Mouse (Mus musculus) olfactory bulb, adult 2 months (tissue): ENCODE results near the gene Commd4.

ENCODE experiments used
- CTCF ChIP-seq: fragments of 200-500 bp; IDR thresholded peaks from 2 replicates; pipeline ENCODE4 v1.5.1; 2012; ENCODE audit warnings: low read depth, mild to moderate bottlenecking, low read length, moderate library complexity; ENCODE audit not compliant: insufficient read depth
- POLR2A ChIP-seq: fragments of 200-500 bp; IDR thresholded peaks from 2 replicates; pipeline ENCODE4 v1.6.1; 2012; ENCODE audit warnings: mild to moderate bottlenecking, low read depth, low read length, moderate library complexity; ENCODE audit not compliant: insufficient read depth

DNA sequence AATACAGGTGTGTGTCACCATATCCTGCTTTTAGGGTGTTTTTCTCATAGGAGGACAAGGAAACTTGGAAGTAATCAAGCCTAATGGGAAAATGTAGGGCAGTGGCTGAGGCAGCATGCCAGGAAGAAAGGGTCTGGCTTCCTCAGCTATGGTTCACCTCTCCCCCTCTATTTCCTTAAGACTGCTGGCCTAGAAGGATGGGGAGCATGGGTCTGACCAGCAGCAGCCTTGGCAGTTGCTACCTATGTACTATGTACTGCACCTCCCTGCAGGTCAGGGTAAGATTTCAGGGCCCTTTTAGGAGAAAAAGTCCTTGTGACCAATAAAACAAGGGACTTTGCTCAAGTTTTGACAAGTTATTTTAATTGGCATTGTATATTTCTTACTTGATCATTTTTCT lies 28.5 kb downstream of the Commd4 start:
- TF ChIP-seq CTCF (no peak), POLR2A (no peak)
